Mouse (Mus musculus): ENCODE data around the gene Bfar. TPM values are rescaled to one million over a fixed set of nuclear protein-coding genes. Genes with fewer than 3 reads are reported as not detected.
"Not testable (repeated sequence)": the region's sequence is repeated elsewhere in the genome, so short reads cannot be mapped to it uniquely, and the experiment has no call there.

Gene Bfar
- polyA plus RNA-seq, 1 experiment, result 21.7 TPM

GRCm38 (mm10) chr16:13740844-13741243 lies 69.2 kb downstream of the Bfar start:
- H3K4me1 ChIP-seq (ENCODE audit: control insufficient read depth, insufficient read depth, low read length), result no peaks in the 10 kb centered on the region
- no peak for DNase-seq
- no peak overlapping the region for H3K4me3 ChIP-seq (replicated peaks; ENCODE audit: extremely low read depth, low read depth, low read length)
- WGBS, result 75% methylated on average over 2 of the region's 2 CpGs
- TF ChIP-seq POLR2A (IDR thresholded peaks at IDR 0.05; ENCODE audit: borderline replicate concordance, extremely low read depth, low read depth, low read length) (no peak), CTCF (IDR thresholded peaks at IDR 0.05; ENCODE audit: insufficient read depth, low read length) (no peak)

GRCm38 (mm10) chr16:13747708-13748107 lies 76.0 kb downstream of the Bfar start:
- 88% methylated on average over 8 of the region's 8 CpGs for WGBS
- no peaks in the 10 kb centered on the region for H3K4me1 ChIP-seq (ENCODE audit: control insufficient read depth, insufficient read depth, low read length)

GRCm38 (mm10) chr16:13748124-13748523 lies 76.5 kb downstream of the Bfar start:
- H3K4me3 ChIP-seq (replicated peaks; ENCODE audit: extremely low read depth, low read depth, low read length), result no peak overlapping the region
- no peaks in the 10 kb centered on the region for H3K4me1 ChIP-seq (ENCODE audit: control insufficient read depth, insufficient read depth, low read length)
- DNase-seq, result no peak
- TF ChIP-seq CTCF (IDR thresholded peaks at IDR 0.05; ENCODE audit: insufficient read depth, low read length), result no peak
- TF ChIP-seq POLR2A (IDR thresholded peaks at IDR 0.05; ENCODE audit: borderline replicate concordance, extremely low read depth, low read depth, low read length), result no peak
- WGBS, result 77% methylated on average over 3 of the region's 3 CpGs

More at GRCm38 (mm10) chr16:13747708-13748107, 76.0 kb downstream of the Bfar start:
- no peak overlapping the region for H3K4me3 ChIP-seq (replicated peaks; ENCODE audit: extremely low read depth, low read depth, low read length)
- no peak for TF ChIP-seq CTCF (IDR thresholded peaks at IDR 0.05; ENCODE audit: insufficient read depth, low read length)
- no peak for TF ChIP-seq POLR2A (IDR thresholded peaks at IDR 0.05; ENCODE audit: borderline replicate concordance, extremely low read depth, low read depth, low read length)
- no peak for DNase-seq

- not testable (repeated sequence) for H3K4me3 ChIP-seq (replicated peaks; ENCODE audit: extremely low read depth, low read depth, low read length); DNase-seq; H3K4me1 ChIP-seq (ENCODE audit: control insufficient read depth, insufficient read depth, low read length)
- WGBS, result 26% methylated on average over 10 of the region's 10 CpGs
Observed at GRCm38 (mm10) chr16:13748813-13749212, 77.2 kb downstream of the Bfar start.

GRCm38 (mm10) chr16:13749306-13749705 lies 77.6 kb downstream of the Bfar start:
- WGBS, result 66% methylated on average over 5 of the region's 5 CpGs
- Histone ChIP-seq H3K4me3 (replicated peaks; ENCODE audit: extremely low read depth, low read depth, low read length) (no peak overlapping the region), H3K4me1 (ENCODE audit: control insufficient read depth, insufficient read depth, low read length) (no peaks in the 10 kb centered on the region)
- TF ChIP-seq POLR2A (IDR thresholded peaks at IDR 0.05; ENCODE audit: borderline replicate concordance, extremely low read depth, low read depth, low read length) (no peak), CTCF (IDR thresholded peaks at IDR 0.05; ENCODE audit: insufficient read depth, low read length) (no peak)
- no peak for DNase-seq

GRCm38 (mm10) chr16:13749981-13750380 lies 78.3 kb downstream of the Bfar start:
- Histone ChIP-seq H3K4me1 (ENCODE audit: control insufficient read depth, insufficient read depth, low read length) (no peaks in the 10 kb centered on the region), H3K4me3 (replicated peaks; ENCODE audit: extremely low read depth, low read depth, low read length) (no peak overlapping the region)
- DNase-seq, result no peak
- TF ChIP-seq CTCF (IDR thresholded peaks at IDR 0.05; ENCODE audit: insufficient read depth, low read length) (no peak), POLR2A (IDR thresholded peaks at IDR 0.05; ENCODE audit: borderline replicate concordance, extremely low read depth, low read depth, low read length) (no peak)
- WGBS, result 56% methylated on average over 3 of the region's 3 CpGs

- 90% methylated on average over 13 of the region's 13 CpGs for WGBS
- Histone ChIP-seq H3K4me3 (replicated peaks; ENCODE audit: extremely low read depth, low read depth, low read length) (no peak overlapping the region), H3K4me1 (ENCODE audit: control insufficient read depth, insufficient read depth, low read length) (no peaks in the 10 kb centered on the region)
- no peak for DNase-seq
- no peak for TF ChIP-seq CTCF (IDR thresholded peaks at IDR 0.05; ENCODE audit: insufficient read depth, low read length)
- no peak for TF ChIP-seq POLR2A (IDR thresholded peaks at IDR 0.05; ENCODE audit: borderline replicate concordance, extremely low read depth, low read depth, low read length)
Observed at GRCm38 (mm10) chr16:13750626-13751025, 79.0 kb downstream of the Bfar start.

Other genes with a start within 250 kb of the Bfar start
- gene Parn, start 3.7 kb upstream of the Bfar start, polyA plus RNA-seq (2012; rRNA removed), result 9.3 and 15.1 TPM in 2 replicates
- 0.79 and 1.2 TPM in 2 replicates for gene 3110001I22Rik, start 71 bp downstream of the Bfar start, polyA plus RNA-seq (2012; rRNA removed)
- 0.97 TPM in 1 of 2 replicates, not detected in the other for gene Pla2g10, start 59.1 kb downstream of the Bfar start, polyA plus RNA-seq (2012; rRNA removed)
- gene Rrn3, start 108.8 kb downstream of the Bfar start, polyA plus RNA-seq (2012; rRNA removed), result 6.5 and 9.2 TPM in 2 replicates
- gene Ntan1, start 147.0 kb downstream of the Bfar start, polyA plus RNA-seq (2012; rRNA removed), result 55.5 and 65.8 TPM in 2 replicates
- 60.8 and 84.5 TPM in 2 replicates for gene Pdxdc1, start 231.3 kb downstream of the Bfar start, polyA plus RNA-seq (2012; rRNA removed)
- gene Mpv17l, start 231.3 kb downstream of the Bfar start, polyA plus RNA-seq (2012; rRNA removed), result 11.5 and 13.0 TPM in 2 replicates

Data from lung, adult 2 months (tissue).